Mouse (Mus musculus) gastrocnemius, adult 8-10 months (tissue): ENCODE results near the gene Jpt2. TPM values are rescaled to one million over a fixed set of nuclear protein-coding genes. Genes with fewer than 3 reads are reported as not detected.
"Not testable (repeated sequence)": the region's sequence is repeated elsewhere in the genome, so short reads cannot be mapped to it uniquely, and the experiment has no call there.

Source experiments
- DNase-seq, 2 experiments: peaks; one replicate each; pipeline ENCODE4 v3.0.0; 2022; ENCODE audit warnings: low spot score in 2 of 2
- total RNA-seq, 4 experiments: library from RNA; stranded (reverse); gene quantifications; 2 replicates each; pipeline ENCODE4 v1.2.4; 2022

Gene Jpt2
- 1 to 10 TPM; 5.1 to 8.5 (median 6.9) TPM for total RNA-seq

DNA sequence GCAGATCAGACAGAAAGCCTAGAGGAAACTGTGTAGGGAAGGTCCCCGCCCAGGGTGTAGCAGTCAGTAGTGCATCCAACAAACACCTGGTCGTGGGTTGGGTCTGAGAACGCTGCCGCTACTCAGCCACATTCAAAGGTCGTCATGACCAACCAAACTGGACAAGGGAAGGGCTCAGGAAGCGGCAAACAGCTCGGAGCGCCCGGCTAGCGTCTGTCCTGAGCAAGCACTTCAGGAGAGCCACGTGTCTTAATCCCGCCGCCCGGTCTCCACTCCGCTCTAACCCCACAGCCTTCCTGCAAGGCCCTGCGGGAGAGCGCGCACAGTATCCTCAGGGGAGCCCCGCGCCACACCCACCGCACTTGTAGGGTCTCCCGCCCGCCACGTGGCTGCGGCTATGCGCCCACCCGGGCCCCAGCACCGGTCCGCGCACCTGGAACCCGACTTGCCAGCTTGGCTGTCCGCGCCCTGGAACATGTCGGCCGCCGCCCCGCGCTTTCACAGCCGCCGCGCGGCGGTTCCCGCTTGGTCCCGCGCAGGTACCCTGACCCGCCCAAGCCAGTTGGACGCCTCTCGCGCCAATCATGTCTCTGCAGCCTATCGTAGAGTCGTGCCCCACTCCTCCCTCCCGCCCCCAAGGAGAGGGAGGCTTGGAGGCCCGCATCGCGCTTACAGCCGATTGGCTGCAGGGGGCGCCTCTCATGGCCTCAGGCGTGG is at the start of gene Jpt2:
Gene Jpt2 (minus strand): TSS at position 555 of the 717 bp plus-strand sequence.
- DNase-seq: peak; percentile 95 to 96

DNA sequence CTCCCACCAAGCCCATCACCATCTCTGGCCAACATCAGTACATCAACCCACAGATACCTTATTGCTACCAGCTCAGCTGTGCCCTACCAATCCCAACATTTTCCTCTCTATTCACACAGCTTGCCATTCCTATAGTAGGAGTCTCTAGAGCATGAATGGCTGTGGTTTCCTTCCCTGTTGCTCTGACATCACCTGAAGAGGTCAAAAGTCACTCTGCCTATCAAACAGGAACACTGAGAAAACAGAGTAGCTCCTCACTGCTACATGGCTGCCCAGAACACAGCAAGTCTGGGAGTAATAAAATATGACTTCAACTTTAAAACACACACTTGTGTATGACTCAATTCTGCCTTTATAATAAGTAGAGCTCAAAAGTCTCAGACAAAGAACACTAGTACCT is 47.0 kb upstream of the Jpt2 start:
- no peak for DNase-seq

DNA sequence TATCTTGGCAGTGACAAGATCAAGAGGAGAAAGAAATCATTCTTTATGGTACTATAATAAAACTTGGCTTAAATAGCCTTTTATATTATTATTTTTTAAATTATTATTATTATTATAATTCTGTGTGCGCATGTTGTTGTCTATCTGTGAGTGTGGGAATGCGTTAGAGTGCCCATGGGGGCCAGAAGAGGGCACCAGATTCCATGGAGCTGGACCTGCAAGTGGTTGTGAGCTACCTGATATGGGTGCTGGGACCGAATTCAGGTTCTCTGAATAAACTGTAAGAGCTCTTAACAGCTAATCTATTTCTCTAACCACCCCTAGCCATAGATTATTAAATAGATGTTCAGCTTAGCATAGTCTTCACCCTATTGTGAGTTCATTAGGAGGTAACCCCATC is 44.6 kb upstream of the Jpt2 start:
- DNase-seq: no peak

DNA sequence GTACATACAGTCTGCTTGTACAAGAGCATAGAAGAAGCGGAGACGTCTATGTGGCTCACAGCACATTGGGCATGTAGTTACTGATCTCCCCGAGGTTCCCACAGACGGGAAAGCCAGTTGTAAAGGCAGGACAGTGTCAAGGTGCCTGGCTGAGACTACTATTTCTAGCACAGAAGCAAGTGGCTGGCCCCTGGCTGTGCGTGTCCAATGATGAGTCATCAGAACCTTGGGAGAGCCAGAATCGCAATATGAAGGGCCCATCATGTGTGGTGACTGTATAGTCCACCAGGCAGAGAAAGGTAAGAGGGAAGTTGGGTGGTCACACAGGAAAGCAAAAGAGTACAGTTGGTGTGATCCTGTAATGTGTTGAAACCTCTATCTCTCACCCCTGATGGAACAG is 34.2 kb upstream of the Jpt2 start:
- no peak for DNase-seq

DNA sequence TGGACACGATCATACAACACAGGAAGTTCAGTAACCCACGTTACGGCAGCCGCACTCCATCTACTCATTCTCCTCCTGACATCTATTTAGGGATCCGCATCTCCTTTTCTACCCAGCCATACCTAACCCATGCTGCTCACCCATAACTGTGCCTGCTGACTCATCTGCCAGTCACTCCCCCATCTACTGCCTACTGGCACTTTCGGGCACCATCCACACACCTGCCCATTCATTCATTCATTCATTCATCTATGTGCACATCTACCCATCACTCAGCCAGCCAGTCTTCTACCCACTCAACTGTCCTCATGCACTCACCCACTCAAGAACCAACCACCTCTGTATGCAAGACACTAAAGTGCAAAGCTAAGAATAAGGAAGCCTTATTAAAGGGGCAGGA is 26.7 kb upstream of the Jpt2 start:
- no peak for DNase-seq

DNA sequence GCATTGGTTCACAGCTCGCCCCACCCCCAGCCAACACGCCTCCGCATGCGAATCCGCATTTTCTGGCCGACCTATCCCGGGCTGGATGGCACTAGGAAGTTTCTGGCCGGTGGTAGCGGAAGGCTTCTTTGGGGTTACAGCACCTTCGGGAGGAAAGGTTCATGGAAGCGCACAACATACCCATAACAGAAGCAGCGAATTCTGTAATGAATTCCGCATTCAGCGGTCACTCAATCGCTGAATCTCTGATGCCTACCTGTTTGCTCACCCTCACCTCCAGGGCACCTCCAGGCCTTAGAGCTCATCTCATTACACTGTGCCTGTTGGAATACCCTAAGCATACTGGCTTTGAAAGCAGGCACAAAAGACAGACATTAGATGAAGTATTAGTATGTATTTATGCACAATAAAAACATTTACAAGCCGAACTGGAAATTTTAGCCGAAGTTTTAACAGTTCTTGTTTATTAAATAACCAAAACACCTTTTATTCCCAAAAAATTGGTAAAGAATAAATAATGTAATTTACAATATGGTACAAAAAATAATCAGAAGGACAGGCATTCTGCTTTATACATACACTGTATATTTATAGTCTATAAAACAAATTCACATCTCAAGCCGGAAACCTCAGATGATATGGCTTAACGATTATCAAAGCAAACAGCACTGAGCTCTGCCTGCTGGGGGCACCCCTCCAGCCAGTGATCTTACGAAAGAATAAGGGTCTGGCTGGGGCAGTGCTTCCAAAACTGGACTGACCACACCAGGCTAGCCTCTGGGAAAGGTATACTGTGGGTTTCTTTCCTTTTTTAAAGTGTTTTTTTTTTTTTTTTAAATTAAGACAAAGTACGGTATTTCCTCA is 595 bp upstream of the Jpt2 start:
- DNase-seq: no peak

DNA sequence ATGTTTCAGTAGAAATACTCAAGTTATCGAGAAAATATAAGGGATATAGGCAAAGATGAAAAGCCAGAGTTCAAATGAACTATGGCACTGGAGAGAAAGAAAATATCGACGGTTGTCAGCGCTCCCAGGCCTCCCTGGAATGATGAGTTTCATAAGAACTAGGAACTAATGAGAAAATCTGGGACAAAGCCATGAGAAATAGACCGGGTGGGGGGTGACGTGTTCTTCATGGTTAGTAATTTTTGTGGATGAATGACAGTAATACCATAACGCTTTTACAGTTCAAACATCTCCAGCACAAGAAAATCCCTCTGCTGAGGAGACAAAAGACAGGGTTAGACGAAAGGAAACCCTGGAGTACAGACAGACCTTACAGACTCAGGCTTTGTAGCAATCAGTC is 1.1 kb downstream of the Jpt2 start:
- DNase-seq: no peak

DNA sequence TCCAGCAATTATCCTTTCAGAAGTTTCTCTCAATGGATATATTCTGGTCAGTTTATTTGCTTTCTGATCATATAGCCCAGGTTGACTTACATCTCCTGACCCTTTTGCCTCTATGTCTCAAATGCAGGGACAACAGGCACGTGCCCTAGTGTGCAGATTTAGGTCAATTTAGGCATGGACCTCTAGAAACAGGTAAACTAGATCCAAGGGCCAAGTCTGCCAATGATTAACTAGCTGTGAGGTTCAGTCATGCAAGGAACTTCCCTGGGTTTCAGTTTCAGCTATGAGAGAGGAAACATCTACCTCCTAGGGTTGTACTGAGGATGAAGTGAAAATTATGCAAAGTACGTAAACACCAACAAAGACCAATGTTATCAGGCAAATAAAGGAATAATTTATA is 7.2 kb downstream of the Jpt2 start:
- no peak for DNase-seq

DNA sequence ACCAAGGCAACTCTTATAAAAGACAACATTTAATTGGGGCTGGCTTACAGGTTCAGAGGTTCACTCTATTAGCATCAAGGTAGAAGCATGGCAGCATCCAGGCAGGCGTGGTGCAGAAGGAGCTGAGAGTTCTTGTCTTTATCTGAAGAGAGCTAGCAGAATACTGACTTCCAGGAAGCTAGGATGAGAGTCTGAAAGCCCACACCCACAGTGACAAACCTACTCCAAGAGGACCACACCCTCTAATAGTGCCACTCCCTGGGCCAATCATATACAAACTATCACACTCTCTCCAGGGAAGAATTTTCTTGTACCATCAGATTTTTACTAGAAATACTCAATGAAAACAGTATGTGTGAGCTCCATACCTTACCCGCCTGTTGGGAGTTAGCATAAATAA is 9.8 kb downstream of the Jpt2 start:
- no peak for DNase-seq

DNA sequence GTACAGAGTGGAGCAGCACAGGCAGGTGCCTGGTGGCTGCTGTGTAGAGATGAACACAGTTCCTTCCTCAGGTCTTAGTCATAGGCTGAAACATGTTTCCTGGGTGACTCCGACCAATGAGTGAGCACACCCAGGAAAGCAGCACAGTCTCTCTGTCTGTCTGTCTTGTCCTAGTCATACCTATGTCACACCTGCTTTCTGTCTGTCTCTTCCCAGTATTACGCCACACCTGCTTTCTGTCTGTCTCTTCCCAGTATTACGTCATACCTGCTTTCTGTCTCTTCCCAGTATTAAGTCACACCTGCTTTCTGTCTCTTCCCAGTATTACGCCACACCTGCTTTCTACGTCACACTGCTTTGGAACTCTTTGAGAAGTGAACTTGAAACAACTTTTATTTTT is 12.3 kb downstream of the Jpt2 start:
- DNase-seq: no peak

DNA sequence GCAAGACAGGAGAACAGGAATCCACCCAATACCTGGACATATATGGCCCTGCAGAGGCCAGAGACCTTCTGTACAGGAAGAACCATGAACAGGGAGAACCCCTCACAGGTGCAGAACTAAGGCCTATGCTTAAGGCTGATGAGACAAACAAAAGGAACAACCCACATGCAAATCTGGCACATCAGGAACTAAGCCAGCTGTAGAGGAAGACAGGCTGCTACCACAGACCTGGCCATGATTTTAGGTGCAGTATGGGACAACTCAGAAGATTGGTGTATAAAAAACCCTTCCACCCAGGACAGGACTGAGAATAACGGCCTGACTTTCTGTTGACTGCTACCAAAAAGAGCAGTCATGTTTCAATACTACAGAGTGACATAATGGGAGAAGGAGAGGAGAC is 16.9 kb downstream of the Jpt2 start:
- not testable (repeated sequence) for DNase-seq

DNA sequence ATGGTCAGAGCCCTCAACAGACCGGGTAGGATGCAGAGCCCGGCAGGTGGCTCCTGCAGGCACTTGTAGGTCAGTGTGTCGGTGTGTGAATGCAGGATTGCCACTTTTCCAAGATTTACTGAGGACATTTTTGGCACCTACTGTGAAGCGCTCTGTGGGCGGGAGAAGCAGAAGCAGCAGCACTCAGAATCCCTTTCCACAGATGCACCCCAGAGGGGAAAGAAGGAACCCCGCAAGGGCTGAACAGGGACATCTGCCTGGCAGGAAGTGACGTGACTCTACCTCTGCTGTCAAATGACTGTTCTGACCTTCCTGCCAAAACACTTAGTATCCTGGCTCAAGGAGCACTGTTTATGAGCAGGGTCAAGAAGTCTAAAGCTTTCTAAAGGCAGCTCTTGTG is 17.5 kb downstream of the Jpt2 start:
- DNase-seq: no peak

DNA sequence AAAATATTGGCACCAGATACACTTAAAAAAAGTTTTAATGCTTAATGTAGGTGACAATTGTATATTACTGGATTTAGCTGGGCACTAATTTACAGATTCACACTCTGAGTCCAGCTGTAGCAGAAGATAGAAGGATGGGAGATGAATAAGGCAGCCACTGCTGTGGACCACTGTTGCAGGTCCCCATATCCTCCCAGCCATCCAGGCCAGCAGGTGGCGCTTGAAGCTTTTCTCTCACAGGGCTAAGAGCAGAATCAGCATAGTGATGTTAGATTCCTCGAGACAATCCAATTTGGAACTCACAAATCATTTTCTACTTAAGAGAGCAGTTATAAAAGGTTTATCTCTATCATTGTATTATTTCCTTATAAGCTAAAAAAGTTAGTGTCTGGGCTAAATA is 18.0 kb downstream of the Jpt2 start:
- peak in 1 of 2 experiments; percentile 20 for DNase-seq

DNA sequence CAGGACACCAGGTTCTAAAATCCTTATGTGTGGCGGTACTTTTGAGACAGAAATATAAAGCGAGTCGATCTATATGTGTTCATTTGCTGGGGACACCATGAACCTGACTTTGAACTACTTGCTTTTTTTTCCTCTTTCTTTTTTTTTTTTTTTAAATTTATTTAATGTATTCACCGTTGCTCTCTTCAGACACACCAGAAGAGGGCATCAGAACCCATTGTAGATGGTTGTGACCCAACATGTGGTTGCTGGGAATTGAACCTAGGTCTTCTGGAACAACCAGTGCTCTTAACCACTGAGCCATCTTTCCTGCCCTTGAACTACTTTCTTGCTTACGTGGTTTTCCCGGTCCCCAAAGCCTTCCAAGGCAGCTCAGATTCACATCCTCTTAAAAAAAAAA is 23.2 kb downstream of the Jpt2 start:
- no peak for DNase-seq

DNA sequence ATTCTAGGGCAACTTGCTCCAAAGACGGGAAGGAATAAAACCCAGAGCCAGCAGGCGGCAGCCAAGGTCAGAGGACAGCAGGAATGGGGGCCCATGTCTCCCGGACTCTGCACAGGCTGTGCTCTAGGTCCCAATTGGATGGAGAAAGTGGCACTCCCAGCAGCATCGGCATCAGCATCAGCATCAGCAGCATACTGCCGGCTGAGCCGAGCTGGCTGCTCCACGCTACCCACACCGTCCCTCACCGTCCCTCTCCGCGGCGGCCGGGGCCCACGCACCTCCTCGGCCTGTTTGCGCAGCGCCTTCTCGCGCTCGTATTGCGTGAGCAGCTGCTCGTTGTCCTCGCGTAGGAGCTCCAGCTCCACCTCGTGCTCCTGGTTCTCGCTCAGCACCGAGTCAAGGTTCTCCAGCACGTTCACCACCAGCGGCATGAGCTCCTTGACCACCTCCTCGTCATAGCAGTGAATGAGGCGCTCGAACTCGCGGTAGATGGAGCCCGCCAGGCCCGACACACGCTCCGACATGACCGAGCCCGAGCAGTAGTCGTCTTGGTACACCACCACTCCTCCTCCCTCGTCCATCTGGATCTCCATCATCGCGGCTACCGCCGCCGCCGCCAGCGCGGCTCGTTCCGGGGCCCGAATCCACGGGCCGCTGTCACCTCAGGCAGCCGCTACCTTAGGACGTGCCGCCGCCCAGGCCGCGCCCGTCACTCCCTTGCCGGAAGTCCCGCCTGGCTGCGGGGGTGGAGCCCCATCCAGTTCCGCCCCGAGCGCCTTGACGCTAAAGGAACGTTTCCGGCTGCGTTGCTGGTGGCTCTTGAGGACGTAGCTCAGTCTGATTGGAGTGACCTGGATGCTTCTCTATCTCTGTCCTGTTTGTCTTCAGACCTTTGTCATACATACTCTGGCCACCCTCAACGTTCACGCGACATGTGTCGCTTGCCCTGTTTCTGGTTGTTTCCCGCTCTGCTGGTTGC is 23.9 kb downstream of the Jpt2 start, which contains the start of gene Mapk8ip3:
Gene Mapk8ip3 (minus strand): TSS at position 719 of the 979 bp plus-strand sequence.
- DNase-seq: peak; percentile 89 to 90

DNA sequence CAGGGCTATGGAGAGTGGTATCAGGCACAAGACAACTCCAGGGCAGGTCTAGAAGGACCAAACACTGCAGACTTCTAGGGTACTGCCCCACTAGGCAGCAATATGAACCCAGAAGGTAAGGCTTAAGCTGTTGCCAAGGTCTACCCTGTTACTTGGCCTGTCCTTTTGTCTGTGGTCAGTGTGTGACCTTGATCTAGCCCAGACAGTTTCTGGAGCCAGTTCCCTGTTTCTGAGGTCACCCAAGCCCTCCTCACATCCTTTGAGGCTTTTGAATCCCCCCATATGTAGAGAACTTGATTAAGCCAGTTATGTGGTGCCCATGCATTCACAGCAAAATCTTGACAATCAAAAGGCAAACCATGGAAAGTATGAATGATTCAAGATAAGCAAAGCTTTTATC is 24.8 kb downstream of the Jpt2 start:
- no peak for DNase-seq

DNA sequence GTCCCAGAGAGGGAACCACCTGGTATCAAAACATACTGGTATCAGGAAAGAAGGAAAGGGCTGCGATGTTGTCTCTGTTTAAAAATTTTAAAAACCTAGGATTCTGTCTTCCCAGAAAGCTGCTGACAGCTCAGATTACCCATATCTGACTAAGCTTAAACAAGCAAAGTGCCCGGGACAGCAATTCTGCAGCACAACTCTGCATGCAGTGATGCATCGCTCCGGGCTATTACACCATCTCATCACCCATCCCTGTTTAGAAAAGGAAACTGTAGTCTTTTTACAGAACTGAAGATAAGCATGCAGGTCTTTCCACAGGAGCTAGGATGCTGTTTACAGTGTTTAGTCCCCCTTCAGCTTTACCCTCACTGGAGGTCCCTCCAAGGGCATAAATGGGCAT is 25.6 kb downstream of the Jpt2 start:
- DNase-seq: no peak

DNA sequence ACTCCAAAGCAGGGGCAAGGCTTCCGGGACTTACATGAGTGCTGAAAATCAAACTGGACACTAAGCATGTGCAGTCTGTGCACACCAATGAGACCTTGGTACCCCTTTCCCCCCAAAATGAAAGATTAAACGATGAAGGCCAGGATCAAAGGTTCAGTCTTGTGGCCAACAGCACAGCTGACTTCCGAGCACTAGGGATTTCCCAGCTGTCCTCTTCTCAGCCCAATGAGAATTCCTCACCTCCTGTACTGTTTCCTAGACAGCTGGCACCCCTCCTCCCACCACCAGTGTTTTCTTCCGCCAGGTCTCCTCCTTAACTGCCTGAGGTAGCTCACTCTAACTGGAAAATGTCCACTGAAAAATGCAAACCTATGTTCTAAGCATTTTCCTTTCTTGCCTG is 27.3 kb downstream of the Jpt2 start:
- no peak for DNase-seq

DNA sequence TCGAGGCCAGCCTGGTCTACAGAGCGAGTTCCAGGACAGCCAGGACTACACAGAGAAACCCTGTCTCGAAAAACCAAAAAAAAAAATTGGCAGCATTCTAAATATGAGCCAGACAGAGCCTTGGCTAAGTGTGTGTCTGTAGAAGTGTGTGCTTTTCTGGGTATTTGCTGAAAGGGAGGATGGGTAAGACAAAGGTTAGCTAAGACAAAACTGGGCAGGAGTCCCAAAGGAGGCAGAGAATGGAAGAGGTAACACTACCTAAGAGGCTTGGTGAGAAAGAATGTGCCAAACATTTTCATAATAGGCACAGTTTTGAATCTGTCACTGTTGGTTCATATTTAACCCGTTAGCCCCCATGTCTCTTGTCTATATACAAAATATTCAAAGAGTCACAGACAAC is 28.1 kb downstream of the Jpt2 start:
- no peak for DNase-seq

DNA sequence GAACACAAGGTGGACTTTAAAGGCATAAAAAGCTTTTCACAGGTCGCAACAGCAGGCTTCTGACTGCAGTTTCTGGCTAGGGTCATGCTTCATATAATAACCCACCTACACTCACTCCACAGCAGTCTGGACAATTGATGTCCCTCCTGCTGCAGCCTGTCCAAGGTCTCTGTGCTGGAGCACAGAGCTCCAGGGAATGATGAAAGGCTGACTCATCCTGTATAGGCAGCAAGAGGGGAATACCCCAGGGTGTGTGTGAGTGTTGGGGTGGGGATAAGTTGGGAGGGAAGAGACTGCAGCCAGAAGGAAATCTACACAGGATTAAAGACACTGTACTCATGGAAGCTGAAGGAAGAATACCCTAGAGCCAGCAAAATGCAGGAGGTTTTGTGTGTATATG is 31.0 kb downstream of the Jpt2 start:
- no peak for DNase-seq

DNA sequence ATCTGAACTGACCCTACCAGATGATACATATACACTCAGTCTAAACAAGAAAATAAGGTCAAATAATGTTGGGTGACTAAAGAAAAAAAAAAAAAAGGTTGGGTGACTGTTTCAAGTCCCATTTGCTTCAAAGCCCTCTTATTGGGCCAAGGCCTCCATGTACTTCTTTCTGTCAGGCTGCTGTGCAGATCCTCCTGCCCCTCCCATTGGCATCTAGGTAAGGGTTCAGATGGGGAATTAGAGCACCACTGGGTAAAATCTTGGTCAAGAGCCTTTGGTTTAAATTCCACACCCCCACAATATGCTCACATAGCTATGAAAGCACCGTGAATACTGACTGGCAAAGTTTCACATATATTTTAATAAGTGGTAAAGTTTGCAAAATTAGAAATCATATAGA is 37.2 kb downstream of the Jpt2 start:
- DNase-seq: no peak

DNA sequence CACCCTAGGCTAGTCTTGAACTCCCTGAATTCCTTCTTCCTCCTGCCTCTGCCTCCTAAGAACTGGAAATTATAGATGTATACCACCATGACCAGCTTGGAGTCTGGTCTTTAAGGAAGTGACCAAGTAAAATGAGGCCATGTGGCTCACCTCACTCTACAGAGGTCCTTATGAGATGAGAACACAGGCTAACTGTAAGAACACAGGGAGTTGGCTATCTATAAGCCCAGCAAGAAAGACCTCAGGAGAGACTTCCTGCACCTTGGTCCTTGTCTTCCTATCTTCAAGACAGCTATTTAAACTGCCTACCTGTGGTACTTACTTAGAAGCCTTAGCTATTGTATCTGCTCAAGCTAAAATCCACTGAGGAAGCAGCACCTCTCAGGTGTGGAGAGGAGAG is 46.5 kb downstream of the Jpt2 start:
- no peak for DNase-seq
